Mouse (Mus musculus): ENCODE data around the gene Wdr13.

Wdr13 gene

DNA sequence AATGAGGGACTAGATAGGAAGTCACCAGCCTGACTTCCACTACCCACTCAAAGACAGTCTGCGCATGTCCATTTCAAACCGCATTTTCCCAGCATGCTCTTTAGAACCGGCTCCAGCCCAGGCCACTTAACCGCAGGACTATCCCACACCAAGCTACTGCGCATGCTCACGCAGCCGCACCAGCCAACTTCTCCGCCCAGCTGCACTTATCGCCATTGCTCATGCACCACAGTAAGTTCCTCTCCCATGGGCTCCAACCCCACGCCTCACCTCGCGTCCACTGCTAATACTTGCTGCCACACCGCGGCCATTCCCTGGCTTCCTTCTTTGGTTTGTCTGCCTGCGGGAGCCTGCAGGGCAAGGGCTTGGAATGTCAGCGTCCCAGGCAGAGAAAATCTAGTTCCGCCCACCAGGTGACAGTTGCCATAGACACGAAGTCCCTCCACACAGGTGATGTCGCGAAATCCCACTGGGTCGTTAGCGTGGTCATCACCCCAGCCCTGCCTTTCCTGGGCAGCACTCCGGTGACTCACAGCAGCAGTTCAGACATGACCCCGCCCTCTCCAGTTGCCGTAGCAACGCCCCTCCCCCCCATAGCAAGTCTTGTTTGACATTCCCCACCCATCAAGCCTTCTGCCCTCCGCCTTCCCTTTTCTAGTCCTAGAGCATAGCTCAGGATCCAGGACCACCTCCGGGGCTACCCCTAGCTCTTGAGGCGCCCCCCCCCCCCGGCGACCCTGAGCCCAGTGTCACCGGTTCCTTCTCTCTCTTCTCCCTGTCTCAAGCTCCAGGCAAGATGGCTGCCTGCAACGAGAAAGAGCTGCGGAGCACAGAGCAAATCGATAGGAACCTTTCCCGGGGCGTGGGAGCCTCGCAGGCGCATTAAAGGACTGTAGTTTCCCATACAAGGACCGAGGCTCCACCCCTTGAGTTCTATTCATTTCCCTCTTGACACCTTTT lies at the start of gene Wdr13:
Gene Wdr13, minus strand, starts transcription at position 876 of the 960 bp plus-strand sequence.
- peak; percentile 72 to 91 for DNase-seq (ENCODE audit: low spot score in 2 of 2)

DNA sequence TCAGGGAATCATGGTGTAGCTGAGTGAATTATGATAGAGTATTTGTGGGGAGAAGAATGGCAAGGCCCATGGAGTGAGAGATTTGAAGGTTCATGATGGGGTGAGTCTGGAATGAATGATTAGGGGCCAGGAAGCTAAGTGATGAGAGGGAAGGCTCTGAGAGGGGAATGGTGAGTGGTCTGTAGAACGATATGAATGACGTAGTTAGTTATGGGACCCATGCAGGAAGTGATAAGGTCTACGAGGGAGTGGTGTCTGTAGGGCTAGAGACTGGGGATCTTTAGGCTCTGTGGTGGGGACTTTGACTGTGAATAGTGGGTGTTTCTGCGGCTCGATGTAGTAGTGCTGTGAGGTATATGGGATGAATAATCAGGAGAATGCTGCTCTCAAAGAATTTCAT lies 47.0 kb upstream of the Wdr13 start:
- DNase-seq (ENCODE audit: low spot score in 2 of 2) = no peak

DNA sequence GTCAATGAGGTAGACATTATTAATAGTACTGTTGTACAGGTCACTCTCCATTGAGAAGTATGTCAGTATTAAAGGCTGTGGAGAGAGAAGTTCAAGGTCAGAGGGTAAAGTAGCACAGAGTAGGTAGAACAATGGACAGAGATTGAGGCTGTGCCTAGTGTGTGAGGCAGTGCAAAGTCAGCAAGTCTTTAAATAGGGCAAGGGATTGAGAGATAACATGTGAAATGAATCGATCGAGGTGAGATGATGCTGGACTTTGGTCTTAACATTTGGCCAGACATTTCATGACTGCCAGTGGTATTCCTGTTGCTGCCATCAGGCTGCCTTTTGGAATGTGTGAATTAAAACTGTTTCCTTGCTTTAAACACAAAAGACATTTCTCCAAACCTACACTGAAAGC lies 46.2 kb upstream of the Wdr13 start:
- DNase-seq (ENCODE audit: low spot score in 2 of 2) = no peak

DNA sequence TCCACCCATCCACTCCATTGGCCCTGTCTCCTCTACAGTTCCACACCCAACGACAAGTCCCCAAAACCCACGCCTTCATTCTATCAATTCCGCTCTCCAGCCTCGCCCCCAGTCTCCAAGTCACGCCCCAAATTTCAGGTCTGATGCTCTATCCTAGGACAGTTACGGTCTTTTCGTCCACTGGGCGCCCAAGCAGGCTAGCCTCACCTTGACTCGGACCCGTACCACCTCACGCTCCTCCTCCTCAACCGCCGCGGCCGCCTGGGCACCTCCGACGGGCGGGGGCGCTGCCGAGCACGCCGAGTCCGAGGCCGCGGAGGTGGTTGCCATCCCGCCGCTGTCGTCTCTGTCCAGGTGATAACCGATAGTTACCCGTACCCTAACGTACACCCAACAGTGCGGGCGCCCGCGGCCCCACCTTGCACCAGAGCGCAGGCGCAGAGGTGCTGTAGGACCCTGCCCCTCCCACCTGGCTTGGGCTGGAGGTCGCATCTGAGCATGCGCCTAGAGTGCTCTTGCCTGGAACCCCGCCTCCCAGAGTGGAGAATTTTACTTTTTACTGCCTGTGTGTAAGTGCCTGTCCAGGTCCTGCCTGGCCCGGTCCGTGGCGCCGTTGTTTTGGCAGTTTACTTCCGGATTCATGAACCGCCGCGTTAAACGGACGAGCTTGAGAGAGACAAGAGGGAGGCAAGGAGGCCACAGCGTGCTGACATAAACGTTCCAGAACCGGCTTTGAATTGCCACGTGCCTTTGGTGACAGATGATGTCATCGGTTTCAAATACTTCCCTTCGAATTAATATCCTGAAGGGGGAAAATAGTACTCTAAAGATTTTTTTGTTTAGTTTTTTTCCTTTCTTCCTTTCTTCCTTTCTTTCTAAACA lies 43.1 kb upstream of the Wdr13 start, which contains the start of gene Tbc1d25:
Gene Tbc1d25, minus strand, starts transcription at position 678 of the 882 bp plus-strand sequence.
- DNase-seq (ENCODE audit: low spot score in 2 of 2) = peak; percentile 70 to 85

DNA sequence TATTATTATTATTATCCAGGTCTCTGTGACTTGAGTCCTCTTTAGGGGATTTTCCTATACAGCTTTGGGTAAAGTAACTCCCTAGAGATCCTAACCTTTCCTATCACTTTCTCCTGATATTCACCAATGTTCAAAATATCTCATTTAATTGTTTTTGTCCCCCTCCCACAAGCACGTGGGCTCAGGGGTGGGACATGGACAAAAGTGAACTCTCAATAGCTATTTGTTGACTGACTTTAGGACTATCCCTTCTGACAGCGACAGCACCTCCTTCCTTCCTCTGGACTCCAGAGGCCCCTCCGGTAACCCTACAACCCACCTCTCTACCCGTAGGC lies 42.4 kb upstream of the Wdr13 start:
- no peak for DNase-seq (ENCODE audit: low spot score in 2 of 2)

DNA sequence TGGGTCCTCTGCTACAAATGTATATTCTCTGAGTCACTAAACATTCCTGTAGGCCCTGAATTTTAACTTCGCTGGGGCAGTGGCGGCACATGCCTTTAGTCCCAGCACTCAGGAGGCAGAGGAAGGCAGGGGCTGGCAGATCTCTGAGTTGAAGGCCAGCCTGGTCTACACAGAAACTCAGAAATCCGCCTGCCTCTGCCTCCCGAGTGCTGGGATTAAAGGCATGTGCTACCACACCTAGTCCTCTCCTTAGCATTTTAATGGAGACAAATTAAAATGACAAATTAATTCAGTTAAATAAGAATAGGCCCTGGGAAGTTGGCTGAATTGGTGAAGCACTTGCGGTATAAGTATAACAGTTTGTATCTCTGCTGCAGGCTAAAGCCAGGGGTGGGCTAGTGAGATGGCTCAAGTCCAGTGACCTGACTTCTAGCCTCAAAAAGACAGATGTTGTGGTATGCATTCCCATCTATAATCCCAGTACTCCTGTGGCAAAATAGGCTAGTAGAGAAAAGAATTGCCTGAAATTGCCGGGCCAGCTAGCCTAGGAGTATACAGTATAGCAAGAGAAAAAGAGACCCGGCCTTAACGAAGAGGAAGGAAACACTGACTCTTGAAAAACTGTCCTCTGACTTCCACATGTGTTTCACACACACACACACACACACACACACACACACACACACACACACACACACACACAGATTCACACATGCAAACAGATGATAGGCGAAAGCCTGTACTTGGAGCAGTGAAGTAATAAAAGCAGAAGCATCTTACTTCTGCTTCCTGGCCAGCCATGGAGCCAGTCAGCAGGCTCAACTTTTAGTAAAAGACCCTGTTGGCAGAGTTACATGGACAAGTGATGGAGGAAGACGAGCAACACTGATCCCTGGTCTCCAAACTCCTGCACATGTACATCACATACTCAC lies 35.3 kb upstream of the Wdr13 start:
- peak in 1 of 2 experiments; percentile 21 for DNase-seq (ENCODE audit: low spot score in 2 of 2)

DNA sequence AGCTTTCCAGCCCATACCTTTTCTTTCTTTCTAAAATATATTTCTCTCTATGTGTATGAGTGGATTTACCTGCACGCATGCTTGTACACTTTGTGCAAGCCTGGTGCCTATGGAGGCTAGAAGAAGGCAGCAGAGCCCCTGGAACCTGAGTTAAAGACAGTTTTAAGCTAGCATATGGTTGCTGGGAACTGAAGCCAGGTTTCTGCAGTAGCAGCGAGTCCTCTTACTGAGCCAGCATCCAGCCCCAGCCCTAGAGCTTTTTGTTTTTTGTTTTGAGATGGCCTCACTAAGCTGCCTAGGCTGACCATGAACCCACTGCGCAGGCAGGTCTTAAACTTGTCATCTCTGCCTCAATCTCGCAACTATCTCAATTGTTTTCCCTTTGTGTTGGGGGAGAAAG lies 31.8 kb upstream of the Wdr13 start:
- no peak for DNase-seq (ENCODE audit: low spot score in 2 of 2)

DNA sequence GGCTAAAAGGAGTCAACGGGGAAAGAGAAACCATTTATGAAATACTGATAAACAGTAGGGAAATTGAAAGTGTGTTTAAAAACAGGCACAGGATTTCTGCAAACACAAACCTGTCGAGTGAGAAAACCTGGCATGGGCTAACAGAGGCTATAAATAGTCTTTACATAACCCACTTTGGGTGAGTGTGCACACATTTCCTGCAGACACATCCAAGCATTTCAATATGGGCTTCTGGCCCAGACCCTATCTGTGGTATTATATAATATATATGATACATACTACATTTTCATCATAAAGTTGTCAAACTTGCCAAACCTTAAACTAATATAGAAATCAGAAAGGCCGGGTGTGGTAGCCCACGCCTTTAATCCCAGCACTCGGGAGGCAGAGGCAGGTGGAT lies 30.4 kb upstream of the Wdr13 start:
- no peak for DNase-seq (ENCODE audit: low spot score in 2 of 2)

DNA sequence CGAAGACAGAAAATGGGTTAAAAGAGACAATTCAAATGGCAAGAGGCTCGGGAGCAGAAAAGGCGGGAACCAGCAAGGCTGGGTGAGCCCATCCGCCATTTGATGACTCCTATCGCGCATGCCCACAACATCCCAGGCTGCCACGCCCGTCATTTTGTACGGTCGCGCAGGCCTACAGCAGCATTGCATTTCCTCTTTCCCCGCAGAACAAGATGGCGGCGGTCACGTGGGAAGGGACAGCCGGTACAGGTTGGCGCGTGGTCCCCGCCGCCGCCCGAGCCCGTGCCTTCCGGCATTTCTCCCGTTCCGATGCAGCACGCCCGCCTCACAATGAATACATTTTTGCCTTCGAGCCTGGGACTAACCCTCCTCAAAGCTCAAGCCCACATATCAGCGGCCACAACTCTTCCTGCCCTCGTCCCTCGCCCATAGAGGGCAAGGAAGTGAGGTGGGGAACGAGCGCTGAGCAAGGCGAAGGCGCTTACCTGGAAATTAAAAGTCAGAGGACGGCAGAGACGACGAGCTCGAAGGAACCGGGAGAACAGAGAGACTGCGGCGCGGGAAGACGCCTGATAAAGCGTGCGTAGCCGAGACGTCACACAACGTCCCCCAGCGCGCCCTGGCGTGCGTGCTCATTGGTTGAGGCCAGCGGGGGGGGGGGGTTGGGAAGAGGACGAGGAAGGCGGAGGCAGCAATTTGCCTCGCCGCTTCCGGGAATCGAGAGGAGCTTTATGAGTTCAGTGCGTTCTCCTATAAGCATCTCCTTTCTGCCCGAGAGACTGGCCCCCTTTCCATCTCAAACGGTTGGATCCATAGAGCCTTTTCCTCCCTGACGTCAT lies 12.7 kb upstream of the Wdr13 start, which contains the start of gene Rbm3:
Gene Rbm3, minus strand, starts transcription at position 728 of the 839 bp plus-strand sequence.
- peak; percentile 70 to 91 for DNase-seq (ENCODE audit: low spot score in 2 of 2)

DNA sequence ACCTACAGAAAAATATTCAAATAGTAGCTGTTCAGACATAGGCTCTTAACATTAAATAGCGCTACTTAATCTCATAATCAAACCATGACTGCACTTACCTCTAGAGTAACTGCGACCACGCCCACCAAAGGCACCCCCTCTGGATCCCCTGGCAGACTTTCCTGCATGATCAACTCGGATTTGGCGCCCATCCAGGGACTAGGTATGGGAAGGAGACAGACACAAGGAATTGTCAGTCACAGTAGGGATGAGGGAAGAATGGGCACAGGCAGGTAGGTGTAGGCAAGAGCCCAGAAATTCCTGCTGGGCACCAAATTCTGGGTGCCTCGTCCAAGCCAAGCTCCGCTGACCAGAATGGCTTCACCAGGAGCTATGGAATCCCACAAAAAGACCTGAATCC lies 11.1 kb upstream of the Wdr13 start:
- peak in 1 of 2 experiments; percentile 24 for DNase-seq (ENCODE audit: low spot score in 2 of 2)

DNA sequence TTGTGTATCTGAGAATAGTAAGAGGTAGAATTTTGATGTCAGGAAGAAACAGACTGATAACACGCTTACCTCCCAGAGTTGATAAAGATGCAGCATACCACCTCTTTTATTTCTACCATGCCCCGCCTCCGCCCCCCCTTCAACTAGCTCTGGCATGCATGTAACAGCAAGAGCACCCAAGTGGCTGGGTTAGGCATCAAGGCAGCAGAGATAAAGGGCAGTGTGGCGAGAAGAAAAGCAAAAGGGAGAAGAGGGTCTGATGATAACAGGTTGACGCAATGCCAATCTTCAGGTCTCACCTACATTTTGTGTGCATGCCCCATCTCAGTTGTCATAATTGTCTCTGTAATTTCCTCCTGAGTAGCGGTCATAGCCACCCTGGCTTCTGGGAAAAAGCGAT lies 10.3 kb upstream of the Wdr13 start:
- no peak for DNase-seq (ENCODE audit: low spot score in 2 of 2)

DNA sequence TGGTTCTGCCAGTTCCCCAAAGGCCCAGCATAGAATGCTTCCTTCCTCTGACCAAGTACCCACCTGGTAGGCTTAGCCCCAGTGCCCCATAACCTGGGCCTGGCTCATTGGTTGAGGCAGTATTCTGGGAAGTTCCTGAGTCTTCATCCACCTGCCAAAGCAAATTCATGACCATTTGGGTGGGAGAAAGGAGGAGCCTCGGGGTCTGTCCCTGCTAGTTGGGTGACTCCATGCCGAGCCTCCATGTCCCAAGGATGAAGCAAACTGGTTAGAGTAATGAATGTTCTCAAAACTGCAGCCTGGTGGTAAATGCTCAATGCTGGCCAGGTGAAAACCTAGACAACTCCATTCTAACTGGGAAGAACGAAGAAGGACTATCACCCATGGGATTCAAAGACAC lies 8.4 kb upstream of the Wdr13 start:
- no peak for DNase-seq (ENCODE audit: low spot score in 2 of 2)

DNA sequence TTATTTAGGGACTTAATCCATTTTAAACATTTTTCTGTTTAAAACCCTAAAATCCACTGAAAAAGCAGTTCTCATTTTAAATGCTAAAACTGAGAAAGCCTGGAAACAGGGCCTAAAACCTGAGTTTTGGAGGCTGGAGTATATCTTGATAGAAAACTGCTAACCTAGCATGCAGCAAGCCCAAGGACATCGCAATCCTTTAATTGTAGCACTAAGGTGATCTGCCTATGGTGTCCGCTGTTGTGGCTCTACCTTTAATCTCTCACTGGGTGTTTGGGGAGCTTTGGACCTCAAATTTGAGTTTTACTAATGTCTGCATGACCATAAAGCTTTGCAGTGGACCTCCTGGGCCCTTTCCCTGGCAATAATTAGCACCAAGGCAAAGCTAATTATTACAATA lies 7.8 kb upstream of the Wdr13 start:
- no peak for DNase-seq (ENCODE audit: low spot score in 2 of 2)

DNA sequence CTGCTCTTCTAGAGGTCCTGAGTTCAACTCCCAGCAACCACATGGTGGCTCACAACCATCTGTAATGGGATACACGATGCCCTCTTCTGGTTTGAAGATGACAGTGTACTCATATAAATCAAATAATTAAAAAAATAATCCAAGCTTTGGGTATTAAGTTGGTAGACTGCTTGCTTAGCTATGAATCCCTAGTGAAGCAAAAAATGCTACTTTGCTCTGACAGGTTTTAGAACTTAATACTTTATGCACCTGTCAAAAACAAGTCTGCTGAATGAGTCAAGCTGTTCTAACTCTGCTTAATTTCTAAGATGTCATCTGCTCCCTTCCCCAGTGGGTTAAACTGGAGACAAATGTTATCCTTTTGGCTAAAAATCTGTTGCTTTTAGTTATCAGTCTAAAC lies 6.8 kb upstream of the Wdr13 start:
- no peak for DNase-seq (ENCODE audit: low spot score in 2 of 2)

DNA sequence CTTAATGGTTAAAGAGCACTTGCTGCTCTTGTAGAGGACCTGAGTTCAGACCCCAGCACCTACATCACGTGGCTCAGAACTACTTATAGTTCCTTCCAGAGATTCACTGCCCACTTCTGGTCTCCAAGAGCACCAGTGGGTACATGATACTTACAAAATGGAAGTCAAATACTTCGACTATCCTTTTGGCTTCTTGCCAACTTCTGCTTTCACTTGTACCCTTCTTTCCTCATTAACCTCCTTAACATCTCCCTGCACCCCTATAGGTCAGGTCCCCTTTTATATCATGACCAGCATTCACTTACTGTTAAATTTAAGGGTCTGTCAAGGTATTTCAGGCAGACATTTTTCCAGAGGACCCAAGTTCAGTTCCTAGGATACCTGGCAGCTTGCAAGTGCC lies 3.2 kb upstream of the Wdr13 start:
- DNase-seq (ENCODE audit: low spot score in 2 of 2) = no peak

DNA sequence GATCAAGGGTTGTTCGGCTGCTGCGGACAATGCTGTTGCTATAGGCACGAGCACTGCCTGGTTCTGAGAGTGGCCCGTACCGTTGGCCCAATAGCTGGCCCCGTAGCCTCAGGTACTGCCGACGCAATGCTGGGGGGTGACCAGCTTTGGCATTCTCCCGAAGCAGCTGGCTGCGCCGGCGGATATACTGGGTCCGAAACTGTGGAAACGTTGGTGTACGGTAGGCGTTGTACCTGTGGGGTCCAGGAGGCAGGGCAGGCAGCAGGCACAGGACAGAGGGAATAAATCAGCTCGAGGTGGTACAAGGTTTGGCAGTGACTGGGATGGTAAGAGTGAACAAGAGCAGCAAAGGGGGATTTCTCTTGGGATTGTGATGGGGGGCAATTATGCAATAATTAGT lies 1.3 kb downstream of the Wdr13 start:
- peak in 1 of 2 experiments; percentile 14 for DNase-seq (ENCODE audit: low spot score in 2 of 2)

DNA sequence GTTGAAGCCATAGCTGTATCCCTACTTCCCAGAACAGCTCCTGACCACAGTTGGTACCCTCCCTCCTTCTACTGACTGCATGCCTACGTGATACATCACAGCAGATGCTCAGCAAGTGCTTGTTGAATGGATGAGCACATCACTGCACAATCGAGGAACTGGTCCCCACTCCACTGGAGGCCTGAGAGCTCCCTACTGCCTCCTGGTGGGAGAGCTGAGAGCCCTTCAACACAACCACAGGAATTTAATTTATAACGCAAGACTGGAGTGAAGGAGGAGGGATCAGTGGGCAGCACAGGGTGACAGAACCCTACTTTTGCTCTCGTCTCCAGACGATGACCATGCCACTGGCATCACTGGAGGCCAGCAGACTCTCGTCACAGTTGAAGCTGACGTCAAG lies 7.5 kb downstream of the Wdr13 start:
- peak in 1 of 2 experiments; percentile 48 for DNase-seq (ENCODE audit: low spot score in 2 of 2)

DNA sequence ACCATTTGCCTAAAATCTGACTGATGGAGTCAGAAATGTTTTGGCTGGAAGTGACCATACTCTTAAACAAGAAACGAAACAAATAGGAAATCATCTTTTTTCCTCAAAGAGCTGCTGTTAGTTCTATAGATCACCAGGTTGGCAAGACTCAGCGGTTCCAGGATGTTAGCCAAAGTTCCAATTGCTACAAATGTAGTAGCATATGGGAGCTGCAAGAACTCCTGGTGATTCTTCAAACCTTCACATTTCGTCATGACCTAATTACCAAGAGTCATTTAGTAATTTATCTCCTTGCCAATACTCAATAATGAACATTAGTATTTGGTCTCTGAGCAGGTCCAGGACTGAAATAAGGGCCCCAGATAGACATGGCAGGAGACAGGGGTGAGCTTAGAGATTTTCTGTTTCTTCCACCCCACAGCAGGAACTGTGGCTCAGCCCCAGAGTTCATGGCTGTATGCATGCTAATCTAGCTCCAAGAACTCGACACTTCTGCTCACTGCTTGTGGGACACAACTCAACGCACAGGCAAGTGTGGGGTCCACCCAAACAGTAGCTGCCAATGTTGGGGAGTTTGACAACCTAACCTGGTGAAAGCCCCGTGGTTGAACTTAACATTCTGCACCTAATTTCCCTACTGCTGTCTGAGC lies 8.7 kb downstream of the Wdr13 start:
- no peak for DNase-seq (ENCODE audit: low spot score in 2 of 2)

DNA sequence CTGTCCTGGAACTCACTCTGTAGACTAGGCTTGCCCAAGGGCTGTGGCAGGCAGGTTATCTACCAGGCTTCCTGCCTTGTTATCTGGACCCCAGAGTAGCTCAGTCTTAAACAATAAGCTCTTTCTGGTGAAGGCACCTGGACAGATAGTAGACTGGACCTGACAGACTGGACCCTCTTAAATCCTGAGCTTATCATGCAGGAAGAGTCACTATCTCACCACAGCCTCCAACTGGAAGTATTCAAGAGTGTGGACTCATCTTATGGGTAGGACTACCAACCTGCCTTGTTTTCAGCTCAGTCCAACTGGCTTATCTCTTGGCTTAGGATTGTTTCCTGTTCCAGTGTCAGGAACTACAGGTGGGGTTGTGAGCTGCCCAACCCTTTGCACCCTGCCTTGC lies 15.4 kb downstream of the Wdr13 start:
- no peak for DNase-seq (ENCODE audit: low spot score in 2 of 2)

DNA sequence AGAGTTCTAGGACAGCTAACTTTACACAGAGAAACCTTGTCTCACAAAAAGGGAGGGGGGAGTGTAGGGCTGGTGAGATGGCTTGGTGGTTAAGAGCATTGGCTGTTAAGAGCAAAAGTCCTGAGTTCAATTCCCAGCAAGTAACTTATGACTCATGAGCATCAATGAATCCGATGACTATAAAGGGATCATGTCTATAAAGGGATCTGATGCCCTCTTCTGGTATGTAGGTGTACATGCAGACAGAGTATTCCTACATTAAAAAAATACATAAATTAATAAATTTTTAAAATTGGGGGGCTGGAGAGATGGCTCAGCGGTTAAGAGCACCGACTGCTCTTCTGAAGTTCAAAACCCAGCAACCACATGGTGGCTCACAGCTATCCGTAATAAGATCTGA lies 17.4 kb downstream of the Wdr13 start:
- no peak for DNase-seq (ENCODE audit: low spot score in 2 of 2)
